Mouse (Mus musculus) brain, embryonic 14.5 days (tissue): Measurements from ENCODE around the gene Slamf9. TPM values are rescaled to one million over a fixed set of nuclear protein-coding genes. Genes with fewer than 3 reads are reported as not detected.
A peak's percentile ranks its signal among the peaks of the same experiment; 100 is the strongest.

Source experiments
- DNase-seq: peaks from one replicate; pipeline ENCODE4 v3.0.0-alpha.2; 2011; ENCODE audit warnings: low read depth
- CTCF ChIP-seq: fragments of 200-500 bp; IDR thresholded peaks from 2 replicates; pipeline ENCODE4 v1.5.1; 2012; ENCODE audit warnings: inconsistent platforms, mild to moderate bottlenecking, moderate library complexity, borderline replicate concordance; ENCODE audit not compliant: insufficient read depth, insufficient read length; ENCODE audit errors: extremely low read depth
- POLR2A ChIP-seq: fragments of 200-500 bp; IDR thresholded peaks from 2 replicates; pipeline ENCODE4 v1.6.1; 2012; ENCODE audit warnings: mild to moderate bottlenecking, inconsistent platforms, borderline replicate concordance; ENCODE audit not compliant: poor library complexity, insufficient read depth, insufficient read length, severe bottlenecking; ENCODE audit errors: extremely low read depth
- polyA plus RNA-seq: library from polyadenylated mRNA; depleted of rRNA; stranded (reverse); fragments of >200 nt; gene quantifications from 2 replicates; pipeline ENCODE4 v1.2.3, GENCODE M21; 2012

The Slamf9 gene
- polyA plus RNA-seq, 1 experiment: 0.18 TPM

- no peak for DNase-seq
- TF ChIP-seq POLR2A (no peak), CTCF (no peak)
These were observed 22.3 kb downstream of the Slamf9 start for GRCm38 (mm10) chr1:172497428-172497827.

GRCm38 (mm10) chr1:172499765-172500441 is 24.7 kb downstream of the Slamf9 start, which contains the start of gene Tagln2:
Gene Tagln2 (plus strand): TSS chr1:172500047.
- peak; percentile 17; the same call in 1 of the 2 replicates for TF ChIP-seq CTCF
- no peak for TF ChIP-seq POLR2A
- DNase-seq: peak; percentile 72

GRCm38 (mm10) chr1:172500451-172501370 is 25.6 kb downstream of the Slamf9 start:
- TF ChIP-seq CTCF (no peak), POLR2A (no peak)
- DNase-seq: no peak

- no peak for TF ChIP-seq CTCF
- TF ChIP-seq POLR2A: no peak
- DNase-seq: no peak
These were observed 26.4 kb downstream of the Slamf9 start for GRCm38 (mm10) chr1:172501371-172502144.

GRCm38 (mm10) chr1:172502145-172503110 is 27.3 kb downstream of the Slamf9 start:
- no peak for DNase-seq

GRCm38 (mm10) chr1:172503111-172503997 is 28.2 kb downstream of the Slamf9 start:
- no peak for TF ChIP-seq CTCF
- no peak for TF ChIP-seq POLR2A
- DNase-seq: peak; percentile 74

More at GRCm38 (mm10) chr1:172502145-172503110, 27.3 kb downstream of the Slamf9 start:
- no peak for TF ChIP-seq POLR2A
- no peak for TF ChIP-seq CTCF

GRCm38 (mm10) chr1:172504756-172505155 is 29.6 kb downstream of the Slamf9 start:
- TF ChIP-seq POLR2A (no peak), CTCF (no peak)
- no peak for DNase-seq

- no peak for DNase-seq
- no peak for TF ChIP-seq CTCF
- no peak for TF ChIP-seq POLR2A
These were observed 31.8 kb downstream of the Slamf9 start for GRCm38 (mm10) chr1:172507001-172507400.

- DNase-seq: no peak
- TF ChIP-seq POLR2A: no peak
- no peak for TF ChIP-seq CTCF
These were observed 32.5 kb downstream of the Slamf9 start for GRCm38 (mm10) chr1:172507701-172508100.

- no peak for TF ChIP-seq CTCF
- no peak for TF ChIP-seq POLR2A
These were observed 33.0 kb downstream of the Slamf9 start for GRCm38 (mm10) chr1:172508172-172508571.

GRCm38 (mm10) chr1:172509235-172509634 is 34.1 kb downstream of the Slamf9 start:
- DNase-seq: no peak
- TF ChIP-seq POLR2A: no peak
- no peak for TF ChIP-seq CTCF

More at GRCm38 (mm10) chr1:172508172-172508571, 33.0 kb downstream of the Slamf9 start:
- no peak for DNase-seq
